Mouse (Mus musculus) gastrocnemius, postnatal 10 days (tissue): ENCODE measurements around the gene Nrl. TPM values are rescaled to one million over a fixed set of nuclear protein-coding genes. Genes with fewer than 3 reads are reported as not detected.

ENCODE experiments used
- DNase-seq: peaks from one replicate; pipeline ENCODE4 v3.0.0; 2021; ENCODE audit warnings: mixed read lengths
- total RNA-seq, 2 experiments: library from RNA; stranded (reverse); gene quantifications; 2 replicates each; pipeline ENCODE4 v1.2.3; 2021

The Nrl gene
- total RNA-seq, 2 experiments from 2014 or later: not detected

GRCm38 (mm10) chr14:55527940-55528339 is 3.2 kb upstream of the Nrl start:
- DNase-seq: no peak

DNA sequence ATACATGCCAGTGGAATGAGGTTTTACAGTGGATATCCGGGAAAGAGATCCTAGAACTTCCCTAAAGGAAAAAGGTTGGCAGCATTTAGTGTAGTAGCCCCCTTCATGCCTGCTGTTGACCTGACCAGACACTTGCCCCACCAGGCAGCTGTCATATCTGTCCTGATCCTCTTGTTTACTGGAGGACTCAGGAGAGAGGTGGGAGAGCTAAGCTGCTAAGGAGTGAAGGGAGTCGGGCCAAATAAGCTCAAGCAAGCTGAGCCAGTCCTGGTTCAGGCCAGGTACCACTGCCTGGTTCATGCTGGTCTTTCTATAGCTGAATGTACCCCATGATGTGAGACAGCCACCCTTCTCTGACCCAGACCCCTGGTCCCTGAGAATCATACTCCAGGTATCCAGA is 1.9 kb upstream of the Nrl start:
- no peak for DNase-seq

- DNase-seq: no peak
Measured at GRCm38 (mm10) chr14:55524062-55524461, 719 bp downstream of the Nrl start.

GRCm38 (mm10) chr14:55520451-55521361 is 4.1 kb downstream of the Nrl start:
- DNase-seq: peak; percentile 32

DNA sequence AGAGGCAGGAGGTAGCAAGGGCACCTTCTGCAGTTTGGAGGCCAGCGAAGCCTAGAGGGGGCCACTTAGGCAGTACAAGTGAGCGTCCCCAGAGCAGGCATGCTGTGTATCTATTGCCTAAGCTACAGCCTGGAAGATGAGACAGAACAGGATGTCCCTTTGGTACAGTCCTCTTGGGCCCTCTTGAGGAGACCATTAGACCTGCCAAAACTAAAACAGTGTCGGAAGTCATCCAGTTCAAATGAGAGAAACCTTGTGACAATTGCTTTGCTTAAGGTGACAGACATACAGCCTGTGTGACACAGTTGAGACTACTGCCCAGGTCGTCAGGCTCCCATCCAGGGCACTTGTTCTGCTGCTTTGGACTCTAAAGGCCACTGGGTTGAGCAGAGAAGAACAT is 5.2 kb downstream of the Nrl start:
- DNase-seq: no peak

DNA sequence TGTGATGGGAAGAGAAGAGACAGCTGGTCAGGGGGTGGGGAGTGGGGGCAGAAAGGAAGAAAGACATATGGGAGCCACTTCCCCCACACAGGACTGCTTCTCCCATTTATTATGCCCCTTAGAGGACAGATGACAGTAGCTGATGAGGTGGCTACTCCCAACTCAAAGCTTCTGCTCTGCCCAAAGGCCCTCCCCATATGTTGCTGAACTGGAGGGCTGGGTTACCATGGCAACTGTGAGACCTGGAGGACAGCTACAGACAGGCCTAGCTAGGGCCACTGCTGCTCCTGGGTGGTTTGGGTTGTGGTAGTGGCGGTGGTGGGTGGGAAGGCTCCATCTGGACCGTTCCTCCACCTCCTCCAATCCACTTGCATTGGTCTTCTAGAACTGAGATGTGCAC is 5.9 kb downstream of the Nrl start:
- no peak for DNase-seq

DNA sequence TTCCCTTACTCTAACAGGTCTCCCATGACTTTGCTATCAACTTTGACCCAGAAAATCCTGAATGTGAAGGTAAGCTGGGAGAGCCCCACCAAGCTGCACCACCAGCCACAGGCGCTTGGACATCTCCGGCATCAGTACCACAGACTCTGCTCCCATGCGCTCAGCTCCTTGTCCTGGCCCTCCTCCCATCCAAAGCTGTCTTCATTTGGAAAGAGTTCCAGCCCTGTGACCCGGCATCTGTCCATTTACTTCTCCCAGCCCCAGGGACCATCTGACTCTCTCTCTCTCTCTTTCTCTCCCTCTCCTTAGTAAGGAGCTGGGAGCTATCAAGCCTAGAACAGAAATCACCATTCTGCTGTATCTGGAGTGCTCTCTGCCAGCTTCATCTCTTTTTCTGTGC is 8.9 kb downstream of the Nrl start:
- no peak for DNase-seq

- DNase-seq: no peak
Measured at GRCm38 (mm10) chr14:55513927-55514326, 10.9 kb downstream of the Nrl start.

GRCm38 (mm10) chr14:55511037-55511436 is 13.7 kb downstream of the Nrl start:
- no peak for DNase-seq

DNA sequence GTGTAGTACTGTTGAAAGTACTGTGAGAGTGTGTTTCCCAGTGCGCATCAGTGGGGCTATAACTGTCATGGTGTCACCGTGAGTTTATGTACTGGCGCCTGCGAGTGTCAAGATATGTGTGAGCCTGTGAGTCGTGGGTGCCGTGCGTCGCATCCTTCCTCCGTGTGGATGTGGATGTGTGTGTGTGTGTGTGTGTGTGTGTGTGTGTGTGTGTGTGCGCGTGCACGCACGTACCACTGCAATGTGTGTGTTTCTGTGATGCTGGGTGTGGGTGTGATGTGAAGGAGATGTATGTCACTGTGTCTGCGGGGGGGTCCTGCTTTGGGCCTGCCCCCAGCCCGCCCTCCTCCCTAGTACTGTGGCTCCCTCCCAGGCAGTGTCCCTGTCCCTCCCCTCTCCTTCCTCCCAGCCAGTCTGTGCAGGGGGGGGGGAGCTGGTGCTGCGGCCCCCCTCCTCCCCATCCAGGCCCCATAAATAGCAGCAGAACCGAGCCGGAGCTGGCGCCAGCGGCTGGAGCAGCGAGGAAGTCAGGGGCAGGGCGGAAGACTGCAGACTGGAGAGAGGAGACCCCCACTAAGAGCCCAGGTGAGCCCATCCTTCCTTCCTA is 14.6 kb downstream of the Nrl start, which contains the start of gene Cpne6:
Cpne6 (plus strand) TSS at position 321 of the 607 bp plus-strand sequence.
- no peak for DNase-seq

GRCm38 (mm10) chr14:55509540-55509939 is 15.2 kb downstream of the Nrl start:
- no peak for DNase-seq

GRCm38 (mm10) chr14:55507801-55508200 is 17.0 kb downstream of the Nrl start:
- DNase-seq: no peak

GRCm38 (mm10) chr14:55505612-55506011 is 19.2 kb downstream of the Nrl start:
- no peak for DNase-seq

GRCm38 (mm10) chr14:55497449-55497821 is 27.3 kb downstream of the Nrl start:
- DNase-seq: peak; percentile 94

GRCm38 (mm10) chr14:55496761-55497448 is 27.9 kb downstream of the Nrl start:
- no peak for DNase-seq

DNA sequence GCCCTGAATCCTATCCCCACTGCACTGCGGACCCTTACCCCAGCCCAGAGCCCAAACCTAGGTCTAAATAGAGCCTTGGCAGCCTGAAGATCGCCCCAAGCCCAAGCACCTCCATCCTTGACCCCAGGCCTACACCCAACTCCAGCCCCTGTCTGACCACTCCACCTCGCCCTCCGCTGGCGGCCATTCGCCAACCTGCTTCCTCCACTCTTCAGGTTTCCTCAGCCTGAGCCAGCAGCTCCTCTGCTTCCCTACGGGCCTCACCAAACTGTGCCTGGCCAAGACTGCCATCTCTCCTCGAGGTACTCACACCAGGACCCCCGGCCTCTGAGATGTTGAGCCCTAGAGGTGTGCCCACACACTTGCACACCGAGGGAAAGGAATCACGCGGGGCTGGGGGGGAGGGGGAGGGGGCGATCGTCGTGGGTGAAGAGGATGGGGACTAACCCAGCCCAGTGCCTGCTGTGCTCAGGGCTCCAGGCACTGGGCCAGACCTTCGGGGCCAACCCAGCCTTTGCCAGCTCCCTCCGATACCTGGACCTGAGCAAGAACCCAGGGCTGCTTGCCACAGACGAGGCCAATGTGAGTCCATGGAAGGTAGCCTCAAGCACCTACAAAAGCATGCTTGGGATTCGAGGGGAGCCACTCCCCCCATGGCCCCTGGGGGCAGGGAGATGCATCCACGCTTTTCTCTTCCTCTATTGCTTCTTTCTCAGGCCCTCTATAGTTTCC is 29.1 kb downstream of the Nrl start:
- no peak for DNase-seq

DNA sequence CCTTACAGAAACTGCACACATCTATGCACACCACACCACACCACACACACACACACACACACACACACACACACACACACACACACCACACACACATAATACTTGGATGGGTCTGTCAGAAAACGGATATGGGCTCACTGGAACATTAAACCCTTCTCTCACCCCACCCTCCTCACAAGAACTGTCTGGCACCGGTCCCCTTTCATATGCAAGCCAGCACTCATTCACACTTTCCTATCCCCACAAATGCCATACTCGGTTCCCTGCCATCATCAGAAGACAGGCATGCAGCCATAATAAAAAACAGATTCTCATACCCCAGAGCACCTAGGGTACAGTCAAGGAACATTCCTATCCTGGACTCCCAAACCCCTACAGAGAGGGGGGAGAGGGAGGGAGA is 32.7 kb downstream of the Nrl start:
- DNase-seq: no peak

GRCm38 (mm10) chr14:55491291-55491833 is 33.4 kb downstream of the Nrl start:
- peak; percentile 57 for DNase-seq

DNA sequence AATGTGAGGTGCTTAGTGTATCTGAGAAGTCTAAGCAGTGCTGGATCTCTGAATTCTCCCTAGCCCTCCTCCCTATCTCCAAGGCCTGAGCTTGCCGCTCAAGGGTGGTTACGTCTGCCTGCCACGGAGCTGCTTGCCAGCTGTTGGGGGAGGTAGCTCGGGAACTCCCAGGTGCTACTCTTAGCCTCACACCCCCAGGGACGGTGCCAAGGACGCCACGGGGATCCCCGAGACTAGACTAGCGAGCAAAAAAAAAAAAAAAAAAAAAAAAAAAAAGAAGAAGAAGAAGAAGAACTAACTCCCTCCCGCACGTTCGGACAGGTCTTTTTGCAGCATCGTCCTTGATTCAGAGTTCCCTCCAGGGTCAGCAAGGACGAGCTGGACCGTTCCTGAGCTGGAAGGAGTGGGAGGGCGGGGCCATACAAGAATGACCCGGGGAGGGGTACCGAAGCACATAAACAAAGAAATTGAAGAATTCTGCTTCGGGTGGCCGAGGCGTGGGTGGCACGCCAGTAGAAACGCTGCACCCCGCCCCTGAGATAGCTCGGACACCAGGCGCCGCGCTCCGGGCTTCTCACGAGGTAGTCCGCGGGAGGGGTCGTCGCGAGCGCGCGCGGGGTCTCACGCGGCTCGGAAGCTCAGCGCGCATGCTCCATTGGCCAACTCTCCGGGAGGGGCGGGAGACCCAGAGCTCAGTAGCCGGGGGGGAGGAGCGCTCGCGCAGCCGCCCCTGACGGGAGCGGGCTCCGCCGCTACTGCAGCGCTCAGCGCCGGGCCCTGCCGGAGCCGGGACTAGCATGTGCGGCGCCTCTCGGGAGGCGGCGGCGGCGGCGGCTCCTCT is 34.2 kb downstream of the Nrl start, which contains the start of gene Carmil3:
Carmil3 (plus strand) TSS at position 291 of the 841 bp plus-strand sequence.
- DNase-seq: peak; percentile 64

GRCm38 (mm10) chr14:55486836-55487235 is 37.9 kb downstream of the Nrl start:
- DNase-seq: no peak
